Mouse (Mus musculus) intestine, embryonic 14.5 days (tissue): ENCODE results near the gene Gm26602. TPM values are rescaled to one million over a fixed set of nuclear protein-coding genes. Genes with fewer than 3 reads are reported as not detected.

Experiments used
- ATAC-seq: fragments of 200-750 bp; cut with Nextera tagmentation; replicated peaks from 2 replicates; pipeline ENCODE4 v1.8.0; 2017; ENCODE audit warnings: low read depth, moderate number of reproducible peaks, moderate TSS enrichment, moderate library complexity; ENCODE audit not compliant: low FRiP score, low TSS enrichment
- DNase-seq: peaks from one replicate; pipeline ENCODE4 v3.0.0-alpha.2; 2018; ENCODE audit warnings: low spot score
- H3K27ac ChIP-seq: fragments of 300-500 bp; sonication (generic); 2 replicates; pipeline ENCODE4 v1.5.1; 2014; ENCODE audit warnings: low read depth, mild to moderate bottlenecking, control low read depth
- H3K27me3 ChIP-seq: fragments of 300-500 bp; sonication (generic); replicated peaks from 2 replicates; pipeline ENCODE4 v1.6.1; 2014; ENCODE audit warnings: low read length, control low read depth; ENCODE audit not compliant: control insufficient read depth, insufficient read depth
- H3K36me3 ChIP-seq: fragments of 300-500 bp; sonication (generic); 2 replicates; pipeline ENCODE4 v1.6.1; 2014; ENCODE audit warnings: low read length, control low read depth; ENCODE audit not compliant: control insufficient read depth, insufficient read depth
- H3K4me1 ChIP-seq: fragments of 300-500 bp; sonication (generic); replicated peaks from 2 replicates; pipeline ENCODE4 v1.6.1; 2014; ENCODE audit warnings: low read length, control low read depth, mixed read lengths; ENCODE audit not compliant: control insufficient read depth, insufficient read depth
- H3K4me2 ChIP-seq: fragments of 300-500 bp; sonication (generic); 2 replicates; pipeline ENCODE4 v1.6.1; 2014; ENCODE audit warnings: low read length
- H3K4me3 ChIP-seq: fragments of 300-500 bp; sonication (generic); 2 replicates; pipeline ENCODE4 v1.5.1; 2014; ENCODE audit warnings: low read depth, low read length, control low read depth, mixed read lengths
- H3K9ac ChIP-seq: fragments of 300-500 bp; sonication (generic); 2 replicates; pipeline ENCODE4 v1.6.1; 2014; ENCODE audit warnings: mild to moderate bottlenecking, low read length
- H3K9me3 ChIP-seq: fragments of 300-500 bp; sonication (generic); 2 replicates; pipeline ENCODE4 v1.6.1; 2016; ENCODE audit warnings: low read length, control low read depth; ENCODE audit not compliant: control insufficient read depth
- WGBS: fragments of 180-500 bp; shearing (Covaris S2); extraction: QIAGEN DNeasy Blood & Tissue Kit; methylation state at CpG from one replicate; pipeline ENCODE4 v1.1.7; 2014; 5-methylcytosine and 5-hydroxymethylcytosine counted together
- polyA plus RNA-seq: library from polyadenylated mRNA; unstranded; fragments of >200 nt; fragmentation: Nextera tagmentation; extraction: Ambion mirVana; gene quantifications from 2 replicates; pipeline ENCODE4 v1.2.1, GENCODE M21; 2014

The Gm26602 gene
- polyA plus RNA-seq, 1 experiment from 2014 or later, result not detected

GRCm38 (mm10) chr10:79871845-79872244 is 38.8 kb upstream of the Gm26602 start:
- WGBS, result 92% methylated on average over 8 of the region's 8 CpGs
- DNase-seq (no peak), ATAC-seq (no peak)
- Histone ChIP-seq H3K4me3 (no peak overlapping the region), H3K27me3 (no peaks in the 10 kb centered on the region), H3K27ac (no peak overlapping the region), H3K9me3 (no peaks in the 10 kb centered on the region), H3K4me1 (peaks cover 22% of the 10 kb centered on the region), H3K9ac (no peak overlapping the region), H3K4me2 (no peak overlapping the region), H3K36me3 (no peaks in the 10 kb centered on the region)

- DNase-seq (no peak), ATAC-seq (no peak)
- WGBS, result 47% methylated on average over 3 of the region's 3 CpGs
- Histone ChIP-seq H3K4me3 (peak overlapping the region; percentile 51), H3K27me3 (no peaks in the 10 kb centered on the region), H3K27ac (no peak overlapping the region), H3K4me2 (peak overlapping the region; percentile 59), H3K9me3 (no peaks in the 10 kb centered on the region), H3K36me3 (no peaks in the 10 kb centered on the region), H3K4me1 (peaks cover 22% of the 10 kb centered on the region), H3K9ac (no peak overlapping the region)
Observed at GRCm38 (mm10) chr10:79872862-79873261, 37.8 kb upstream of the Gm26602 start.

DNA sequence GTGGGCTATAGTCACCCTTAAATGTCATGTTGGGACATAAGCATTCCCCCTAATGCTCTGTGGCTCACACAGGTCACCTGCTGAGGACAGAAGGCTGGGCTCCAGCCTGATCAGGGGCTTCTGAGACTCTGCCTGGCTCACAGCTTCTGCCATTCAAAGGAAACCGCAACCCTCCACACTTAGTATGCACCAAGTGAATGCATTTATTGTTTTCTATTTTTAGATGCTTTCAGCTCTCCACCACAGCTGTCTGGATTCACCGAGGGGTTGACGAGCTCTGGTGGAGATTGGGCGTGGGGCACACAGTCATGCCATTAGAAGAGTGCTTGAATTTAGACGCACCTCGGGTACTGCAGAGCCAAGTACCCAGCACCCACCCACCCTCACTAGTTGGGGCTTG is 37.3 kb upstream of the Gm26602 start:
- H3K4me1 ChIP-seq, result peaks cover 22% of the 10 kb centered on the region
- 16% methylated on average over 6 of the region's 6 CpGs for whole genome bisulfite sequencing
- H3K27ac ChIP-seq, result no peak overlapping the region
- H3K9me3 ChIP-seq, result no peaks in the 10 kb centered on the region
- no peaks in the 10 kb centered on the region for H3K36me3 ChIP-seq
- peak overlapping the region; percentile 51 for H3K4me3 ChIP-seq
- peak overlapping the region; percentile 61 for H3K9ac ChIP-seq
- peak overlapping the region; percentile 59 for H3K4me2 ChIP-seq
- H3K27me3 ChIP-seq, result no peaks in the 10 kb centered on the region
- DNase-seq, result no peak
- no peak for ATAC-seq

- no peaks in the 10 kb centered on the region for H3K36me3 ChIP-seq
- peak overlapping the region; percentile 59 for H3K4me2 ChIP-seq
- WGBS, result 2% methylated on average over 26 of the region's 26 CpGs
- no peaks in the 10 kb centered on the region for H3K27me3 ChIP-seq
- H3K27ac ChIP-seq, result peak overlapping the region; percentile 57
- peak; percentile 24; the same call in 1 of the 2 replicates for ATAC-seq
- peak overlapping the region; percentile 61 for H3K9ac ChIP-seq
- H3K4me3 ChIP-seq, result peak overlapping the region; percentile 51
- no peak for DNase-seq
- peaks cover 22% of the 10 kb centered on the region for H3K4me1 ChIP-seq
- no peaks in the 10 kb centered on the region for H3K9me3 ChIP-seq
Observed at GRCm38 (mm10) chr10:79873715-79874289, 36.9 kb upstream of the Gm26602 start.

DNA sequence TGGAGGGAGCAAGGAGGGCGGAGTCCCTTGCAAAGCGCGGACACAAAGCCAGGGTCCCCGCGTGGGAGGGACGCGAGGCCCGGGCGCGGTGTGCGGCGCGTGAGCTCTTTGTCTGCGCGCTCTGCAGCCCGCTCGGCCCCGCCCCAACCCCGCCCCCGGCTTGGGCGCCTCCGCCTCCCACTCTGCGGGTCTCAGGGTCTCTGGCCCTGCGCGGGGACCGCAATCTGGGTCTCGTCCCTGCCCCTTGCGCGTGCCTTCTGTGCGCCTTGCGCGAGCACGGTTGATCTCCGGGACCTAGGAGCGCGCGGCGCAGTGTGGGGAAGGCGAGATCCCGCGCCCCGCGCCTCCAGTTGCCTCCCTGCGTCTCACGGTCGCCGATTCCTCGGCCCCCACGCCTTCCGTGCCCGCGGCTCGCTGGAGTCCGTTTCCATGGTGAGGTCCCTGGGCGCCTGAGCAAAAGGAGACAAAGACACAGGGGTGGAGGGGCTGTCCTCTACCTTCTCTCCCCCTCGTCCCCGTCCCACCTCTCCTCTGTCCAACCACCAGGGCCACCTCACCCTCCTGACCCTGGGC is 36.3 kb upstream of the Gm26602 start, which contains the start of the genes Prtn3 and Plppr3:
Gene Prtn3, plus strand, starts transcription at position 187 of the 573 bp plus-strand sequence.
Gene Plppr3, minus strand, starts transcription at position 345 of the 573 bp plus-strand sequence.
- Histone ChIP-seq H3K4me3 (peak within 1 kb of the TSS; percentile 51), H3K4me2 (peak within 1 kb of the TSS; percentile 59), H3K36me3 (no peaks in the 10 kb centered on the region), H3K27ac (peak within 1 kb of the TSS; percentile 57), H3K4me1 (peaks cover 22% of the 10 kb centered on the region), H3K9me3 (no peaks in the 10 kb centered on the region), H3K27me3 (no peaks in the 10 kb centered on the region), H3K9ac (peak within 1 kb of the TSS; percentile 61)
- ATAC-seq (peak; percentile 85), DNase-seq (peak; percentile 80)
- WGBS, result under 1% methylated on average over 55 of the region's 57 CpGs

DNA sequence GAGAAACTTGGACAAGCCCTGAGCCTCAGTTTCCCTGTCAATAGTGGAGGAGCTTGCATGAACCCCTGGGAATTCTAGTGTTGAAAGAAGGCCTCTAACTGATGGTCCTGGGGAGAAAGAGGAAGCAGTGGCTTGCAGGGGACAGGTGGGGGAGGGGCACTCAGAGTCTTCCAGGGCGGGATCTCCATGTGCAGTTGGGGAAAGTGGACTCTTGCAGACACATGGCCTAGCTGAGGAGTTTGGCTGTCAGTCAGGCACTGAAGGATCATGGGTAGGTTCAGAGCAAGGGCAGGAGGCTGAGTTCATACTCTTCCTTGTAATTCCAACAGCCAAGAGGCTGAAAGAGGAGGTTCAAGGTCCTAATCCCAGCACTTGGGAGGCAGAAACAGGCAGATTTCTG is 33.5 kb upstream of the Gm26602 start:
- no peaks in the 10 kb centered on the region for H3K9me3 ChIP-seq
- no peak overlapping the region for H3K4me3 ChIP-seq
- no peak overlapping the region for H3K9ac ChIP-seq
- no peak overlapping the region for H3K4me2 ChIP-seq
- H3K4me1 ChIP-seq, result peaks cover 29% of the 10 kb centered on the region
- 76% methylated on average over 1 of the region's 1 CpGs for WGBS
- no peaks in the 10 kb centered on the region for H3K36me3 ChIP-seq
- DNase-seq (no peak), ATAC-seq (no peak)
- H3K27ac ChIP-seq, result no peak overlapping the region
- no peaks in the 10 kb centered on the region for H3K27me3 ChIP-seq

DNA sequence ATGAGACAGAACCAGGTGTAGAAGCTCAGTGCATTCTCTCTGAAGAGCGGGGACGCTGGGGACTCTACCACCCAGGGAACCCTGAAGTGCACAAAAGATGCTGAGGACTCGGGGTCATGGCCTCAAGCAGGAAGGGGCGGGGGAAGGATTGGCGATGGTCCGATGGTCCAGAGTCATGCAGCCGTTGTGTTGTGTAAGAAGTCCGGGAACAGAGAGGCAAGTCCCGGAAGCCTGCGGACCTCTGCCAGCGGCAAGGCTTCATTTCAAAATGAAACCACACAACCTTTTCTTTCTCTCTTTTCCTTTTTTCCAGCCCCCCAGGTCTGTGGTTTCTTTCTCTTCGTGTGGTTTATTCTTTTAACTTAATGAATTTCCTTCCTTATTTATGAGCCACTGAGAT is 32.9 kb upstream of the Gm26602 start:
- DNase-seq (no peak), ATAC-seq (no peak)
- H3K27me3 ChIP-seq, result no peaks in the 10 kb centered on the region
- H3K9me3 ChIP-seq, result no peaks in the 10 kb centered on the region
- H3K27ac ChIP-seq, result no peak overlapping the region
- no peak overlapping the region for H3K9ac ChIP-seq
- WGBS, result 62% methylated on average over 12 of the region's 12 CpGs
- H3K4me1 ChIP-seq, result peaks cover 28% of the 10 kb centered on the region
- no peak overlapping the region for H3K4me3 ChIP-seq
- H3K36me3 ChIP-seq, result no peaks in the 10 kb centered on the region
- no peak overlapping the region for H3K4me2 ChIP-seq

- Histone ChIP-seq H3K4me1 (peaks cover 22% of the 10 kb centered on the region; the same call in 1 of the 2 replicates), H3K27ac (no peak overlapping the region)
- no peak for ATAC-seq
Observed at GRCm38 (mm10) chr10:79879527-79879926, 31.1 kb upstream of the Gm26602 start.

DNA sequence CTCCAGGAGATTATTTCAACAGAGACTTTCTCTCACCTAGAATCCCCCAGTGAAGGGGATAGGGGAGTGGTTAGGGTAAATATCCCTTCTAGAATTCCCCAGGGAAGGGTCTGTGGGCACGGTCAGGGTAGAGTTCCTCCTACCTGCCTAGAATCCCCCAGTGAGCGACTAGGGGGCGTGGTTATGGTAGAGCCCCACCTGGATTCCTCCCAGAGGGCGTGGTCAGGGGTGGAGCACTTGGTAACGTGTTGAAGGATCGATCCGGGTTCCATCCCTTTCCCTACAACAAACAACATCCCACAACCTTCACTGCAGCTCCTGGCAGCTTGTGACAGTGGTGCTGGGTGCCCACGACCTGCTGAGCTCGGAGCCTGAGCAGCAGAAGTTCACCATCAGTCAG is 29.9 kb upstream of the Gm26602 start:
- no peak overlapping the region for H3K27ac ChIP-seq
- ATAC-seq (no peak), DNase-seq (no peak)
- H3K4me1 ChIP-seq, result peaks cover 13% of the 10 kb centered on the region; the same call in 1 of the 2 replicates
- WGBS, result 21% methylated on average over 9 of the region's 9 CpGs
- no peaks in the 10 kb centered on the region for H3K36me3 ChIP-seq
- no peaks in the 10 kb centered on the region for H3K27me3 ChIP-seq
- H3K4me2 ChIP-seq, result no peak overlapping the region
- H3K9ac ChIP-seq, result no peak overlapping the region
- no peaks in the 10 kb centered on the region for H3K9me3 ChIP-seq
- no peak overlapping the region for H3K4me3 ChIP-seq

More at GRCm38 (mm10) chr10:79879527-79879926, 31.1 kb upstream of the Gm26602 start:
- no peak for DNase-seq
- 16% methylated on average over 3 of the region's 3 CpGs for WGBS
- Histone ChIP-seq H3K9ac (no peak overlapping the region), H3K27me3 (no peaks in the 10 kb centered on the region), H3K9me3 (no peaks in the 10 kb centered on the region), H3K4me2 (no peak overlapping the region), H3K4me3 (no peak overlapping the region), H3K36me3 (no peaks in the 10 kb centered on the region)
